Mouse (Mus musculus) midbrain, embryonic 13.5 days (tissue): Measurements from ENCODE around the gene Actb. TPM values are rescaled to one million over a fixed set of nuclear protein-coding genes. Genes with fewer than 3 reads are reported as not detected.
A peak's percentile ranks its signal among the peaks of the same experiment; 100 is the strongest.

Experiments used
- ATAC-seq: fragments of 200-750 bp; cut with Nextera tagmentation; 2 replicates; pipeline ENCODE4 v1.8.0; 2017; ENCODE audit warnings: mild to moderate bottlenecking, moderate TSS enrichment, moderate library complexity
- H3K27ac ChIP-seq: fragments of 300-500 bp; sonication (generic); 2 replicates; pipeline ENCODE4 v1.5.1; 2015; ENCODE audit warnings: inconsistent platforms, mild to moderate bottlenecking, moderate library complexity
- H3K27me3 ChIP-seq: fragments of 300-500 bp; sonication (generic); 2 replicates; pipeline ENCODE4 v1.6.1; 2015; ENCODE audit warnings: mild to moderate bottlenecking, inconsistent platforms
- H3K36me3 ChIP-seq: fragments of 300-500 bp; sonication (generic); 2 replicates; pipeline ENCODE4 v1.6.1; 2015; ENCODE audit warnings: mild to moderate bottlenecking, inconsistent platforms
- H3K4me1 ChIP-seq: fragments of 300-500 bp; sonication (generic); replicated peaks from 2 replicates; pipeline ENCODE4 v1.6.1; 2015; ENCODE audit warnings: inconsistent platforms
- H3K4me2 ChIP-seq: fragments of 300-500 bp; sonication (generic); replicated peaks from 2 replicates; pipeline ENCODE4 v1.6.1; 2015; ENCODE audit warnings: moderate library complexity, mild to moderate bottlenecking, inconsistent platforms
- H3K4me3 ChIP-seq: fragments of 300-500 bp; sonication (generic); replicated peaks from 2 replicates; pipeline ENCODE4 v1.5.1; 2015; ENCODE audit warnings: mild to moderate bottlenecking, inconsistent platforms
- H3K9ac ChIP-seq: fragments of 300-500 bp; sonication (generic); replicated peaks from 2 replicates; pipeline ENCODE4 v1.6.1; 2015; ENCODE audit warnings: mild to moderate bottlenecking, inconsistent platforms
- H3K9me3 ChIP-seq: fragments of 300-500 bp; sonication (generic); 2 replicates; pipeline ENCODE4 v1.6.1; 2016; ENCODE audit warnings: mild to moderate bottlenecking, inconsistent platforms
- WGBS: fragments of 180-500 bp; shearing (Covaris S2); methylation state at CpG from one replicate; pipeline ENCODE4 v1.1.7; 2015; 5-methylcytosine and 5-hydroxymethylcytosine counted together
- polyA plus RNA-seq: library from polyadenylated mRNA; unstranded; fragments of >200 nt; fragmentation: Nextera tagmentation; extraction: Ambion mirVana; gene quantifications from 2 replicates; pipeline ENCODE4 v1.2.1, GENCODE M21; 2015

Actb gene
- polyA plus RNA-seq, 1 experiment from 2014 or later, result 15,567 TPM

DNA sequence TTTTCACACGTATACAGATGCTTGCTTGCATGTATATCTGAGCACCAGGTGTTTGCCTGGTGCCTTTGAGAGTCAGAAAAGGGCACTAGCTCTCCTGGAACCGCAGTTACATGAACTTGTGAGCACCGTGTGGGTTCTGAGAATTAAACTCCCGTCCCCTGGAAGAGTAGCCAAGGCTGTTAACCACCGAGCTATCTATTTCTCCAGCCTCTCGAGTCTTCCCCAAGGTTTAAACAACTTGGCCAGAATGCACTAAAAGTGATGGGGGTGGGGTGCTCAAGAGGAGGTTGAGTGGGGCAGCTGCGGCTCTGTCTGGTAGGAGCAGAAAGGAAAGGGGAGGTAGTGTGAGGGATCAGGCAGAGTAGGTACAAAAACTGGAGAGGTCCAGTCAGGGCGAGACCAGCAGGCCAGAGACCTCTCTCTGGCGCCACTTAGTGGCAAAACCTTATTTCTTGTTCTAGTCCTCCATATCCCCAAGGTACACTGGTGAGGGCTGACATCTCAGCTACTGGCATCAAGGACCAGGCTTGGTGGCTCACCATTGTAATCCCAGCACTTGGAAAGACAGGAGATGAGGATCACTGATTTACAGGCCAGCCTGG, 25.6 kb upstream of the Actb start:
- 26% methylated on average over 9 of the region's 9 CpGs for WGBS
- H3K9ac ChIP-seq, result no peak overlapping the region

GRCm38 (mm10) chr5:142931241-142931745, 24.7 kb upstream of the Actb start:
- no peak overlapping the region for H3K4me3 ChIP-seq
- H3K9ac ChIP-seq, result no peak overlapping the region
- H3K27ac ChIP-seq, result no peak overlapping the region
- no peak overlapping the region for H3K4me2 ChIP-seq
- no peaks in the 10 kb centered on the region for H3K9me3 ChIP-seq
- no peak for ATAC-seq
- no peaks in the 10 kb centered on the region for H3K36me3 ChIP-seq
- H3K27me3 ChIP-seq, result peaks cover 27% of the 10 kb centered on the region
- WGBS, result 88% methylated on average over 9 of the region's 9 CpGs
- H3K4me1 ChIP-seq, result peaks cover 21% of the 10 kb centered on the region

More for the DNA sequence above, 25.6 kb upstream of the Actb start:
- H3K9me3 ChIP-seq, result no peaks in the 10 kb centered on the region
- H3K4me2 ChIP-seq, result no peak overlapping the region
- no peaks in the 10 kb centered on the region for H3K36me3 ChIP-seq
- H3K4me3 ChIP-seq, result no peak overlapping the region
- peaks cover 26% of the 10 kb centered on the region for H3K27me3 ChIP-seq
- peak; percentile 38; the same call in 1 of the 2 replicates for ATAC-seq
- H3K4me1 ChIP-seq, result peaks cover 14% of the 10 kb centered on the region
- peak overlapping the region; percentile 25; the same call in 1 of the 2 replicates for H3K27ac ChIP-seq

GRCm38 (mm10) chr5:142929400-142929752, 22.8 kb upstream of the Actb start:
- H3K4me2 ChIP-seq, result peak overlapping the region; percentile 56
- peak overlapping the region; percentile 63 for H3K9ac ChIP-seq
- H3K27me3 ChIP-seq, result peaks cover 27% of the 10 kb centered on the region
- no peaks in the 10 kb centered on the region for H3K9me3 ChIP-seq
- 24% methylated on average over 4 of the region's 4 CpGs for WGBS
- no peaks in the 10 kb centered on the region for H3K36me3 ChIP-seq
- peak overlapping the region; percentile 33 for H3K4me3 ChIP-seq
- peaks cover 20% of the 10 kb centered on the region for H3K4me1 ChIP-seq
- ATAC-seq, result no peak
- H3K27ac ChIP-seq, result 0 out of 2 replicates have a peak overlapping the region, but pooled peaks have one; percentile 1

DNA sequence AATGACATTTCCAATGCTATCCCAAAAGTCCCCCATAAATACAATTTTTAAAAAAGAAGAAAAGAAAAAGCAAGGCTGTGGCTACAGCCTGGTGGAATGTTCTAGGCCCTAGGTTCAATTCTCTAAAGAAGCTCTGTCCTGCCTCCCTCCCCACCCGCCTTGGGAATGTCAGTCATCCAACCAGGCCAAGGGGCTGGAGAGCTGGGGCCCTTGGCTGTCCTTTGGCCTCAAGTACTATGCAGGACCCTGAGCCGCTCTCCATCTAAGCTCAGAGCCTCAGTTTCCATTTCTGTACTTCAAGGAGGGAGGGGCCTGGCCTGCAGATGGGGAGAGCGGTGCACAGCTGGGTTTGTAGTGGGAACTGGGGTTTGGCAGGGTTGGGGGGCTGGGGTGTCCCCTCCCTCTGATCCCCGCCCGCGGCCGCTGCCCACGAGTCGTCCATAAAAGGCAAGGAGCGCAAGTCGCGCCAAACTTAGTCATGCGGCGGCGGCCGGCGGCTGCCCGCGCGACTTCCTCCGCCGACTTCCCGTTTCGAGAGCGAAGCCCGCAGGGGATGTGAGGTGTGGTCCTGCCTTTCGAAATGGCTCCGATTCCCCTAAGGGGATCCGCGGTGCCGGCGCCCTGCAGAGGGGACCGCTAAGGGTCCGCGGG, 22.3 kb upstream of the Actb start:
- H3K27me3 ChIP-seq, result peaks cover 27% of the 10 kb centered on the region
- peak overlapping the region; percentile 63 for H3K9ac ChIP-seq
- H3K27ac ChIP-seq, result 0 out of 2 replicates have a peak overlapping the region, but pooled peaks have one; percentile 1
- no peaks in the 10 kb centered on the region for H3K36me3 ChIP-seq
- WGBS, result 4% methylated on average over 32 of the region's 35 CpGs
- no peak for ATAC-seq
- H3K9me3 ChIP-seq, result no peaks in the 10 kb centered on the region
- H3K4me2 ChIP-seq, result peak overlapping the region; percentile 56
- peaks cover 20% of the 10 kb centered on the region for H3K4me1 ChIP-seq
- peak overlapping the region; percentile 33 for H3K4me3 ChIP-seq

DNA sequence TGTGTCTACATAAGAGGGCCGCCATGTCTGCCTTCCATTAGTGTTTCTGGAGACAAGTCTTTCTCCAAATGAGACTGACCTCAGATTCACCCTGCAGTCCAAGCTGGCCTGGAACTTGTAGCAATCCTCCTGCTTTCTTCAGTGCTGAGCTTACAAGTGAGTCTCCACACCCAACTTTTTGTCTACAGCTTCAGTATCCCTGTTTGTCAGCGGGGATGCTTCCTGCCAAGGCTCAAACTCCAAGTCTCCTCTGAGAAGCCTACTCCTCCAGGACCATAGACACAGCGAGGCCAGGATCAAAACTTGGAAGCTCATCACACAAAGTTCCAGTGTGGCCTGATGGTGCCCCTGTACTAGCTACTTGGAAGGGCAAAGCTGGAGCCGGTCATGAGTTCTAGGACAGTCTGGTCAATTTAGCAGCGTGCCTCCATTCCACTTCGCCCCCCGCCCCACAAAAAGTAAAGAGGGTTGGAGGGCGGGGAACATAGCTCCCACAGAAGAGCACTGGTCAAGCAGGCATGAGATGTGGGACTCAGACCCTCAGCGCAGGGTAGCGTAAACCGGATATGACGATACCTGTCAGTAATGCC, 20.9 kb upstream of the Actb start:
- Histone ChIP-seq H3K27me3 (peaks cover 27% of the 10 kb centered on the region), H3K9me3 (no peaks in the 10 kb centered on the region), H3K27ac (no peak overlapping the region), H3K4me3 (no peak overlapping the region), H3K4me2 (no peak overlapping the region), H3K9ac (no peak overlapping the region), H3K4me1 (peaks cover 20% of the 10 kb centered on the region), H3K36me3 (no peaks in the 10 kb centered on the region)
- no peak for ATAC-seq
- WGBS, result 96% methylated on average over 12 of the region's 12 CpGs

- peak overlapping the region; percentile 1; the same call in 1 of the 2 replicates for H3K27ac ChIP-seq
Observed at GRCm38 (mm10) chr5:142926940-142927228, 20.3 kb upstream of the Actb start.

GRCm38 (mm10) chr5:142926204-142926939, 19.8 kb upstream of the Actb start:
- Histone ChIP-seq H3K4me2 (no peak overlapping the region), H3K36me3 (no peaks in the 10 kb centered on the region), H3K4me3 (no peak overlapping the region), H3K4me1 (peaks cover 20% of the 10 kb centered on the region), H3K27me3 (peaks cover 27% of the 10 kb centered on the region), H3K9me3 (no peaks in the 10 kb centered on the region), H3K9ac (0 out of 2 replicates have a peak overlapping the region, but pooled peaks have one; percentile 10), H3K27ac (peak overlapping the region; percentile 1; the same call in 1 of the 2 replicates)
- ATAC-seq, result 0 out of 2 replicates have a peak, but pooled peaks have one; percentile 48
- WGBS, result 14% methylated on average over 13 of the region's 13 CpGs

More at GRCm38 (mm10) chr5:142926940-142927228, 20.3 kb upstream of the Actb start:
- no peak for ATAC-seq
- Histone ChIP-seq H3K4me3 (no peak overlapping the region), H3K4me2 (no peak overlapping the region), H3K9ac (no peak overlapping the region), H3K9me3 (no peaks in the 10 kb centered on the region), H3K36me3 (no peaks in the 10 kb centered on the region), H3K4me1 (peaks cover 20% of the 10 kb centered on the region), H3K27me3 (peaks cover 27% of the 10 kb centered on the region)
- WGBS, result 50% methylated on average over 3 of the region's 3 CpGs

GRCm38 (mm10) chr5:142924336-142924959, 17.9 kb upstream of the Actb start:
- Histone ChIP-seq H3K9me3 (no peaks in the 10 kb centered on the region), H3K27me3 (peaks cover 22% of the 10 kb centered on the region), H3K9ac (no peak overlapping the region), H3K4me2 (no peak overlapping the region), H3K27ac (no peak overlapping the region), H3K4me1 (peaks cover 20% of the 10 kb centered on the region), H3K36me3 (no peaks in the 10 kb centered on the region), H3K4me3 (no peak overlapping the region)
- ATAC-seq, result no peak
- 85% methylated on average over 12 of the region's 12 CpGs for WGBS

DNA sequence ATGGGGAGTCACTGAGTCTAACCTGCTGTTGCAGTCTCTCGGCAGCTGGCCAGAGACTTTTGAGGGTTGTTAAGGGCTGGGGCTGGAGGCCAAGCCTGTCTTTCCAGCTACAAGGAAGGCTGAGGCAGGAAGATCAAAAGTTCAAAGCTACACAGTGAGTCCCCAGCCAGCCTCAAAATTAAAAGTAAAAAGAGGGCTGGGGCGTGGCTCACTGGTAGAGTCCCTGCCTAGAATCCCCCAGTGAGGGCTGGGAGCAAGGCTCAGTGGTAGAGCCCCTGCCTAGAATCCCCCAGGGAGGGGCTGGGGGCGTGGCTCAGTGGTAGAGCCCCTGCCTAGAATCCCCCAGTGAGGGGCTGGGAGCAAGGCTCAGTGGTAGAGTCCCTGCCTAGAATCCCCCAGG, 17.2 kb upstream of the Actb start:
- H3K4me1 ChIP-seq, result peaks cover 13% of the 10 kb centered on the region
- H3K9ac ChIP-seq, result no peak overlapping the region
- WGBS, result 73% methylated on average over 3 of the region's 3 CpGs
- H3K4me2 ChIP-seq, result no peak overlapping the region
- ATAC-seq, result no peak
- H3K27ac ChIP-seq, result no peak overlapping the region
- peaks cover 16% of the 10 kb centered on the region for H3K27me3 ChIP-seq
- H3K9me3 ChIP-seq, result no peaks in the 10 kb centered on the region
- no peaks in the 10 kb centered on the region for H3K36me3 ChIP-seq
- no peak overlapping the region for H3K4me3 ChIP-seq

GRCm38 (mm10) chr5:142922251-142922650, 15.7 kb upstream of the Actb start:
- Histone ChIP-seq H3K9ac (no peak overlapping the region), H3K4me1 (peaks cover 12% of the 10 kb centered on the region), H3K4me3 (no peak overlapping the region), H3K36me3 (no peaks in the 10 kb centered on the region), H3K27me3 (0 out of 2 replicates have a peak, but pooled peaks cover 1% of the 10 kb centered on the region), H3K9me3 (no peaks in the 10 kb centered on the region), H3K27ac (no peak overlapping the region), H3K4me2 (no peak overlapping the region)
- no peak for ATAC-seq
- WGBS, result 91% methylated on average over 5 of the region's 5 CpGs

GRCm38 (mm10) chr5:142921074-142921459, 14.5 kb upstream of the Actb start:
- H3K4me3 ChIP-seq, result no peak overlapping the region
- no peak overlapping the region for H3K27ac ChIP-seq
- H3K27me3 ChIP-seq, result no peaks in the 10 kb centered on the region
- H3K4me2 ChIP-seq, result no peak overlapping the region
- 80% methylated on average over 6 of the region's 6 CpGs for WGBS
- no peaks in the 10 kb centered on the region for H3K9me3 ChIP-seq
- ATAC-seq, result no peak
- no peak overlapping the region for H3K9ac ChIP-seq
- peaks cover 3% of the 10 kb centered on the region; the same call in 1 of the 2 replicates for H3K4me1 ChIP-seq
- H3K36me3 ChIP-seq, result no peaks in the 10 kb centered on the region
